ENCODE assay signal across 22 mouse cellular contexts in the genomic region with DNA sequence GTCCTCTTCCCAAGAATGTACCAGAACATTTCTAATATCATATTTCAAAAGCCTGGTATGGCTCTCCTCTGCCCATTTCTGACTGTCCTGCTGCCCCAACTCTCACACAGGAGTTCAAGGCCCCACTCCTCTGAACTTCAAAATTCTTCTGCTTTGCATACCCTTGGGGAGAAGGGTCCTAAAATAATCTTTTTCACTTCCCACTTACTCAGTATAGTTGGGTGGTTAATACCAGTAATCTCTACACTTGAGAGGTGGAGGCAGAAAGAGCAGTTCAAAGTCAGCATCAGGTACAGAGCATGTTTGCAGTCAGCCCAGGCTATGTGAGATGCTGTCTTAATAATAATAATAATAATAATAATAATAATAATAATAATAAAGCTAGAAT. TPM values are rescaled to one million over a fixed set of nuclear protein-coding genes. Genes with fewer than 3 reads are reported as not detected.
DNase-seq lines count a peak whose midpoint lies in the region; TF ChIP-seq lines count a peak whose summit lies in the region.
"Had no signal": no experiment of that assay in that cellular context is flagged by ENCODE, and none has a peak within 500 bp of the region (broad histone marks: within the 10 kb centered on the region; RNA-seq: fewer than 3 reads in every experiment).

No protein-coding gene starts in this region.

- TF ChIP-seq EP300 in CH12.LX (IDR thresholded peaks at IDR 0.05; ENCODE audit: low read length): peak; percentile 97

- DNase-seq in spleen, postnatal 36 days (ENCODE audit: low spot score in 2 of 2): peak; percentile 73 to 80
- DNase-seq in spleen, adult 18-20 months: no peak
- DNase-seq in CH12.LX (ENCODE audit: extremely low read depth): peak; percentile 87
- peak; percentile 76 for DNase-seq in splenic B cell, adult 2 months (ENCODE audit: low read depth, low spot score)
- no peak for DNase-seq in adrenal gland, postnatal 14 days
- no peak for DNase-seq in MN1 (ENCODE audit: low spot score)
- DNase-seq: adrenal gland, adult 8-10 months; adrenal gland, postnatal 36 days; cerebellum, adult 18-20 months; cerebellum, adult 9-10 months; cerebellum, postnatal 14 days; gastrocnemius, postnatal 14 days had no signal

- in situ Hi-C loops in CH12.LX (cut with MboI; ENCODE audit: low pct_ligation_motif_present, low pct_unique_long_range_greater_than_20kb, low sequenced_read_pairs): loop anchor here (10.0 kb wide), 1 partner anchor 116 kb away; no protein-coding TSS in a partner anchor

- no peaks in the 10 kb centered on the region for H3K36me3 ChIP-seq in CH12.LX (replicated peaks in 1 of 2; ENCODE audit: control insufficient read depth in 1 of 2, insufficient read depth in 1 of 2, low read length in 1 of 2)
- no peaks in the 10 kb centered on the region for H3K36me3 ChIP-seq in splenic B cell, adult 2 months (ENCODE audit: control insufficient read depth, insufficient read depth, low read length, poor library complexity, severe bottlenecking)
- H3K36me3 ChIP-seq: forebrain, embryonic 10.5 days; hindbrain, embryonic 12.5 days; hindbrain, embryonic 15.5 days had no signal

- dilution Hi-C loops in CH12.LX (cut with MboI; ENCODE audit: extremely low pct_ligation_motif_present, extremely low pct_unique_long_range_greater_than_20kb, low sequenced_read_pairs): no loop called here

- H3K4me3 ChIP-seq in CH12.LX (replicated peaks in 1 of 3; ENCODE audit: low read depth in 2 of 3, low read length in 2 of 3, poor library complexity in 1 of 3): peak overlapping the region in 1 of 3 experiments; percentile 12
- H3K4me3 ChIP-seq: forebrain, embryonic 10.5 days; forebrain, embryonic 13.5 days; hindbrain, embryonic 12.5 days; hindbrain, embryonic 15.5 days had no signal

- H3K9ac ChIP-seq in CH12.LX (ENCODE audit: insufficient read depth, low read depth): peak overlapping the region; percentile 12
- H3K9ac ChIP-seq: forebrain, embryonic 13.5 days; hindbrain, embryonic 12.5 days; hindbrain, embryonic 15.5 days had no signal

- no peaks in the 10 kb centered on the region for H3K79me2 ChIP-seq in CH12.LX (replicated peaks; ENCODE audit: control insufficient read depth, extremely low read depth, insufficient read depth, poor library complexity, severe bottlenecking)

- TF ChIP-seq POLR2A in CH12.LX (IDR thresholded peaks at IDR 0.05; ENCODE audit: low read depth, low read length): no peak

- no peaks in the 10 kb centered on the region for H3K27me3 ChIP-seq in CH12.LX (replicated peaks)
- H3K27me3 ChIP-seq in splenic B cell, adult 2 months (ENCODE audit: control insufficient read depth, insufficient read depth, low read length, poor library complexity, severe bottlenecking): no peaks in the 10 kb centered on the region
- H3K27me3 ChIP-seq: forebrain, embryonic 13.5 days; hindbrain, embryonic 12.5 days; hindbrain, embryonic 15.5 days had no signal

- H3K4me1 ChIP-seq in CH12.LX (ENCODE audit: control insufficient read depth in 1 of 2, insufficient read depth in 2 of 2): peaks cover 41 to 95% of the 10 kb centered on the region in 2 experiments
- H3K4me1 ChIP-seq: hindbrain, embryonic 15.5 days had no signal

- no peak for TF ChIP-seq CTCF in CH12.LX (conservative IDR thresholded peaks at IDR 0.05 in 1 of 2, IDR thresholded peaks at IDR 0.05 in 1 of 2; ENCODE audit: low read depth in 2 of 2, low read length in 2 of 2)

- H3K4me2 ChIP-seq in CH12.LX (ENCODE audit: insufficient read depth, low read depth, poor library complexity, severe bottlenecking): peak overlapping the region; percentile 93
- H3K4me2 ChIP-seq: forebrain, embryonic 13.5 days; heart, embryonic 11.5 days; hindbrain, embryonic 12.5 days; hindbrain, embryonic 15.5 days had no signal

- H3K9me3 ChIP-seq in CH12.LX (replicated peaks; ENCODE audit: low read length): no peaks in the 10 kb centered on the region
- H3K9me3 ChIP-seq: forebrain, embryonic 10.5 days; forebrain, embryonic 13.5 days; hindbrain, embryonic 12.5 days; hindbrain, embryonic 15.5 days had no signal

- peak overlapping the region; percentile 100 for H3K27ac ChIP-seq in CH12.LX (ENCODE audit: insufficient read depth, low read depth)
- H3K27ac ChIP-seq: forebrain, embryonic 10.5 days; forebrain, embryonic 13.5 days; hindbrain, embryonic 12.5 days; hindbrain, embryonic 15.5 days had no signal

- no peak; the same call in 1 of the 2 replicates for TF ChIP-seq RAD21 in CH12.LX (IDR thresholded peaks at IDR 0.05; ENCODE audit: low read depth, low read length)

TF ChIP-seq in CH12.LX, 34 proteins besides CTCF, POLR2A, EP300 and RAD21:
- TF ChIP-seq CHD1 (IDR thresholded peaks at IDR 0.05; ENCODE audit: low read depth, low read length) (no peak), USF1 (IDR thresholded peaks at IDR 0.05; ENCODE audit: low read depth, low read length) (no peak), ZKSCAN1 (IDR thresholded peaks at IDR 0.05; ENCODE audit: borderline replicate concordance, low read depth, low read length) (no peak), JUN (IDR thresholded peaks at IDR 0.05; ENCODE audit: insufficient read depth, low read depth, low read length) (peak; percentile 55), GABPA (IDR thresholded peaks at IDR 0.05; ENCODE audit: insufficient replicate concordance, low read depth, low read length) (no peak), ETS1 (conservative IDR thresholded peaks at IDR 0.05; ENCODE audit: low read depth, low read length) (peak; percentile 90), MAX (IDR thresholded peaks at IDR 0.05; ENCODE audit: low read length) (no peak; the same call in 1 of the 2 replicates), MXI1 (IDR thresholded peaks at IDR 0.05; ENCODE audit: low read depth, low read length) (no peak; the same call in 1 of the 2 replicates), NELFE (IDR thresholded peaks at IDR 0.05; ENCODE audit: low read depth, low read length) (no peak), UBTF (IDR thresholded peaks at IDR 0.05; ENCODE audit: low read depth, low read length) (no peak), NRF1 (IDR thresholded peaks at IDR 0.05; ENCODE audit: low read depth, low read length) (no peak), E2F4 (IDR thresholded peaks at IDR 0.05; ENCODE audit: insufficient replicate concordance, low read depth, low read length) (no peak), HCFC1 (IDR thresholded peaks at IDR 0.05; ENCODE audit: low read depth, low read length) (no peak), TBP (conservative IDR thresholded peaks at IDR 0.05; ENCODE audit: low read depth, low read length) (0 out of 2 replicates have a peak, but pooled peaks have one; percentile 60), IRF4 (IDR thresholded peaks at IDR 0.05; ENCODE audit: low read depth, low read length) (peak; percentile 98), SMC3 (IDR thresholded peaks at IDR 0.05; ENCODE audit: low read depth, low read length) (no peak; the same call in 1 of the 2 replicates), ZC3H11A (IDR thresholded peaks at IDR 0.05; ENCODE audit: low read depth, low read length) (no peak), ELF1 (IDR thresholded peaks at IDR 0.05; ENCODE audit: low read depth, low read length) (no peak), BHLHE40 (IDR thresholded peaks at IDR 0.05; ENCODE audit: low read depth, low read length) (peak; percentile 66), MAZ (IDR thresholded peaks at IDR 0.05; ENCODE audit: low read depth, low read length) (peak; percentile 68; the same call in 1 of the 2 replicates), MYC (IDR thresholded peaks at IDR 0.05; ENCODE audit: low read depth, low read length) (0 out of 2 replicates have a peak, but pooled peaks have one; percentile 26), USF2 (conservative IDR thresholded peaks at IDR 0.05; ENCODE audit: low read depth, low read length) (no peak), ZMIZ1 (IDR thresholded peaks at IDR 0.05; ENCODE audit: low read depth, low read length) (peak; percentile 51; the same call in 1 of the 2 replicates), RCOR1 (conservative IDR thresholded peaks at IDR 0.05; ENCODE audit: low read depth, low read length) (no peak), POLR2AphosphoS2 (IDR thresholded peaks at IDR 0.05; ENCODE audit: low read depth, low read length) (no peak), PAX5 (IDR thresholded peaks at IDR 0.05; ENCODE audit: low read length) (no peak), MAFK (IDR thresholded peaks at IDR 0.05; ENCODE audit: insufficient replicate concordance, low read length) (peak; percentile 73; the same call in 1 of the 2 replicates), ZNF384 (IDR thresholded peaks at IDR 0.05; ENCODE audit: low read depth, low read length) (no peak; the same call in 1 of the 2 replicates), TCF12 (IDR thresholded peaks at IDR 0.05; ENCODE audit: low read depth, low read length) (peak; percentile 78), SIN3A (IDR thresholded peaks at IDR 0.05; ENCODE audit: low read length) (peak; percentile 50), MEF2A (IDR thresholded peaks at IDR 0.05; ENCODE audit: borderline replicate concordance, low read depth, low read length) (peak; percentile 100), JUND (conservative IDR thresholded peaks at IDR 0.05; ENCODE audit: low read depth, low read length) (peak; percentile 75), CHD2 (IDR thresholded peaks at IDR 0.05; ENCODE audit: low read length) (peak; percentile 81), KAT2A (IDR thresholded peaks at IDR 0.05; ENCODE audit: insufficient replicate concordance, low read length) (0 out of 2 replicates have a peak, but pooled peaks have one; percentile 63)

RNA-seq across cellular contexts. Expression of gene Kcnmb3, which starts 1.1 kb away (rescaled TPM):
- total RNA-seq in CH12.LX (2012; rRNA removed) (1.0 and 1.3 TPM in 2 replicates), CH12.LX (2014; rRNA removed) (2.2 and 2.4 TPM in 2 replicates)
- 4.7 and 5.2 TPM in 2 replicates for polyA plus RNA-seq in CH12.LX (2012; ENCODE audit: insufficient read length, low read depth)
- total RNA-seq in adrenal gland, postnatal 14 days (2021): 0.26 and 0.90 TPM in 2 replicates
- total RNA-seq: gastrocnemius, postnatal 14 days; heart, adult 8-10 months; hematopoietic stem cell, adult 5-6 weeks; MEL had no signal
- polyA plus RNA-seq: embryonic facial prominence, embryonic 11.5 days; heart, embryonic 14.5 days; hindbrain, embryonic 15.5 days had no signal

RNA-seq across cellular contexts. Expression of gene Zfp639, which starts 19.1 kb away (rescaled TPM):
- 40.9 and 43.2 TPM in 2 replicates for total RNA-seq in CH12.LX (2012; rRNA removed)
- 96.3 and 101 TPM in 2 replicates for total RNA-seq in CH12.LX (2014; rRNA removed)
- 40.3 and 45.5 TPM in 2 replicates for polyA plus RNA-seq in CH12.LX (2012; ENCODE audit: insufficient read length, low read depth)
- 37.0 and 38.9 TPM in 2 replicates for total RNA-seq in adrenal gland, postnatal 14 days (2021)

RNA-seq across cellular contexts. Expression of gene Mfn1, which starts 38.3 kb away (rescaled TPM):
- 16.6 and 18.1 TPM in 2 replicates for total RNA-seq in CH12.LX (2012; rRNA removed)
- 25.6 and 37.0 TPM in 2 replicates for total RNA-seq in CH12.LX (2014; rRNA removed)
- polyA plus RNA-seq in CH12.LX (2012; ENCODE audit: insufficient read length, low read depth): 27.4 and 43.8 TPM in 2 replicates
- total RNA-seq in adrenal gland, postnatal 14 days (2021): 73.9 and 92.5 TPM in 2 replicates

Comparison
In these comparisons a context has a peak if more than half of its experiments do, and no peak if none do; other contexts are left out.
1. DNase-seq: peak in spleen, postnatal 36 days (2 of 2), CH12.LX (single experiment) and splenic B cell, adult 2 months (single experiment); none in spleen, adult 18-20 months (0 of 2), adrenal gland, postnatal 14 days (single experiment) and MN1 (single experiment).